Mouse (Mus musculus): ENCODE data around the gene Ppp1r13b. TPM values are rescaled to one million over a fixed set of nuclear protein-coding genes. Genes with fewer than 3 reads are reported as not detected.

Gene Ppp1r13b
- polyA plus RNA-seq, 1 experiment from 2014 or later: 6.3 TPM

DNA sequence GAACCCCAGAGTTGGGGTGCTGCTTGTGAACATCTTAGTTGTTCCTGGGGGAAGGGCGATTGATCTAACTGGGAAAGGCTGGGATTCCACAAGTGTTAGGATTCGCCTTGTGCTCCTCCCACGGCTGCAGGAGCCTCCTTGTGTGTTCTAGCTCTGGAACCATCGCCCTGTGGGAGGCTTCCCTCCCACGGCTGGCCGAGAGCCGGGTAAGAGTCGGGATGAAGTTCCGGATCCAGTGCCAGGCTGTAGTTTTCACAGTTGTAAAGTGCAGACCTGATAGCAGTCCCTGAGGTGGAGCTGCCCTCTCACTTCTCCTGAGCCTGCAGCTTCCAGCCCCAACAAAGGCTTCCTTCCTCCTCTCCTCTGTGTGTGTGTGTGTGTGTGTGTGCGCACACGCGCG is 91.4 kb downstream of the Ppp1r13b start:
- Histone ChIP-seq H3K4me3 (ENCODE audit: low read depth, low read length) (no peak overlapping the region), H3K9me3 (ENCODE audit: control insufficient read depth, low read length) (no peaks in the 10 kb centered on the region), H3K4me1 (ENCODE audit: control insufficient read depth, insufficient read depth, low read length) (peaks cover 26% of the 10 kb centered on the region), H3K4me2 (no peak overlapping the region), H3K36me3 (ENCODE audit: control insufficient read depth, insufficient read depth, low read length) (no peaks in the 10 kb centered on the region; the same call in 1 of the 2 replicates), H3K27me3 (ENCODE audit: control insufficient read depth, insufficient read depth, low read length) (no peaks in the 10 kb centered on the region), H3K27ac (ENCODE audit: low read depth, low read length) (no peak overlapping the region), H3K9ac (ENCODE audit: low read length) (no peak overlapping the region)
- WGBS: 63% methylated on average over 13 of the region's 13 CpGs
- DNase-seq (ENCODE audit: low spot score, missing footprints) (no peak), ATAC-seq (ENCODE audit: low FRiP score) (no peak)

DNA sequence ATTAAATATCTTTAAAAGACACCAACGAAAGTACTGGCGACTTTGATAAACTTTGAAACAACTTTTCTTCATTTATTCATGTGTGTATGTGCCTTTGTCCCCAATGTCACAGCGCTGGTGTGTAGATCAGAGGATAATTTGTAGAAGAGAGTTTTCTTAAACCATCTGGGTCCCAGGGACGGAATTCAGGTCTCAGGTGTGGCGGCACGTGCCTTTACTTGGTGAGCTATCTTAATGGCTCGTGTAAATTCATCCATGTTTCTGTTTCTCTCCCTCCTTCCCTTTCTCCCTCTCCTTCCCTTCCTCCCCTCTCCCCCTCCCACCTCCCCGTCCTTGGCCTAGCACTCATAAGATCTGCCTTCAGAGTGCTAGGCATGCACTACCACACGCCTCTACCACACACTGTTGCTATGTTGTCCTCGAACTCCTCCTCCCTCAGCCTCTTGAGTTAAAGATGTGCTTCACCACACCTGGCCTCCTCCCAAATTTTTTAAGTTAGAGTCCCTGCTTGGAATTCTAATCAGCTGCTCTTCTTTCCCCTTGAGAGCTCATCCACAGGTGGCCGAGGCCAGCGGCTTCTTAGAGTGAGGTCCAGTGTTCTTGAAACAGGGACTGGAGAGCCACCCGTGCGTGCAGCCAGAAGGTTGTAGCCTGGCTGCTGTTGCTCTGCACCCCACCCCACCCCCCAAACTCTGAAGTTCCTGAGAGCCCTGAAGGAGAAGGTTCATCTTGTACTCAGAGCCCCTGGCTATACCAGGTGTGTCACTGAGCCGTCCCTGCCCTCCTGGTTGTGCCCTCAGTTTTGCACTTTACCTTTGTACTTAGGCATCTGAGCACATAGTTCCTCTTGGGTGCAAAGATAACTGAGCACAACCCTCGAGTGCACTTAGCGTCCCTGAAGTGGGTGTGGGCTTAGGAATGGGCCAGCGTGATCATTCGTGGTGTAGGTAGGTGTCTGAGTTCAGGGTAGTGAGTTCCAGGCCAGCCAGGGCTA is 92.8 kb downstream of the Ppp1r13b start:
- no peak for DNase-seq (ENCODE audit: low spot score, missing footprints)
- no peak for ATAC-seq (ENCODE audit: low FRiP score)
- H3K4me1 ChIP-seq (ENCODE audit: control insufficient read depth, insufficient read depth, low read length): peaks cover 26% of the 10 kb centered on the region
- peak overlapping the region; percentile 60 for H3K4me2 ChIP-seq
- no peaks in the 10 kb centered on the region; the same call in 1 of the 2 replicates for H3K36me3 ChIP-seq (ENCODE audit: control insufficient read depth, insufficient read depth, low read length)
- peak overlapping the region; percentile 56 for H3K4me3 ChIP-seq (ENCODE audit: low read depth, low read length)
- H3K27me3 ChIP-seq (ENCODE audit: control insufficient read depth, insufficient read depth, low read length): no peaks in the 10 kb centered on the region
- 27% methylated on average over 19 of the region's 19 CpGs for WGBS
- H3K9me3 ChIP-seq (ENCODE audit: control insufficient read depth, low read length): no peaks in the 10 kb centered on the region
- no peak overlapping the region for H3K27ac ChIP-seq (ENCODE audit: low read depth, low read length)
- H3K9ac ChIP-seq (ENCODE audit: low read length): peak overlapping the region; percentile 61

DNA sequence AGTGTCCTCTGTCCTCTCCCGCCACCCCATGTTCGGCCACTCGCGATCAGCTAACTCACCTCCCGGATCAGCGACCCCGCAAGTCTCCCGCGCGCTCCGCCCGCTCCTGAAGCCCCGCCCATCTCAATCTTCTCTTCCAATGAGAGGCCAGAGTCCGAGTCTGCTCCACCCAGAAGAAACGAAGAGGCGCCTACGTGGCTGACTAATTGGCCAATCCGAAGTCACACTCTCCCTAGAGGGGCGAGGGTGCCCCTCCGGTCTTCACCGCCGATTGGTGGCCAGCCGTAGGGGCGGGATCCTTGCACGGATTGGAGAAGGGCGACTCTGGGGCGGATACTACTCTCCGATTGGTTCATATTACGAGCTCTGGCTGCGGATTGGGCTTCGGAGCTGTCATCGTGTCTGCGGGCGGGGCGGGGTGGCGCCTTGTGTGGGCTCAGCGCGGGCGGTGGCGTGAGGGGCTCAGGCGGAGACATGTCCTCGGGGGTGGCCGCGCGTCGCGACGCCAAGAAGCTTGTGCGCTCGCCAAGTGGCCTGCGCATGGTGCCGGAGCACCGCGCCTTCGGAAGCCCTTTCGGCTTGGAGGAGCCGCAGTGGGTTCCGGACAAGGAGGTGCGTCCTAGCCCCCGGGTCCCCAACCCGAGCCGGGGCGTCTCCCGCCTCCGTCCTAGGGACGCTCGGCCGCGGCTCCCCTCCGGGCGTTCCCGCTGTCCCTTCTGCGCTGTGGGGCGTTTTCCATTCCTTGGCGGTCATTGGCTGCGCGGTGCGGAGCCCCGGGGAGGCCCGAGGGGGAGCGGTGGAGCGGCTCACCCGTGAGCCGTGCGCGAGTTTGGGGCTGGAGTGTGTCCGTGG is 93.9 kb downstream of the Ppp1r13b start, which contains the start of the genes Xrcc3 and Zfyve21:
Gene Xrcc3, minus strand, starts transcription at position 108 of the 852 bp plus-strand sequence.
Gene Zfyve21, plus strand, starts transcription at position 405 of the 852 bp plus-strand sequence.
- Histone ChIP-seq H3K4me2 (peak within 1 kb of the TSS; percentile 69), H3K9ac (ENCODE audit: low read length) (peak within 1 kb of the TSS; percentile 70), H3K4me1 (ENCODE audit: control insufficient read depth, insufficient read depth, low read length) (peaks cover 30% of the 10 kb centered on the region), H3K4me3 (ENCODE audit: low read depth, low read length) (peak within 1 kb of the TSS; percentile 56), H3K36me3 (ENCODE audit: control insufficient read depth, insufficient read depth, low read length) (no peaks in the 10 kb centered on the region; the same call in 1 of the 2 replicates), H3K27me3 (ENCODE audit: control insufficient read depth, insufficient read depth, low read length) (no peaks in the 10 kb centered on the region), H3K27ac (ENCODE audit: low read depth, low read length) (peak within 1 kb of the TSS; percentile 68; the same call in 1 of the 2 replicates), H3K9me3 (ENCODE audit: control insufficient read depth, low read length) (no peaks in the 10 kb centered on the region)
- ATAC-seq (ENCODE audit: low FRiP score) (peak; percentile 99), DNase-seq (ENCODE audit: low spot score, missing footprints) (peak; percentile 99)
- under 1% methylated on average over 87 of the region's 87 CpGs for WGBS

DNA sequence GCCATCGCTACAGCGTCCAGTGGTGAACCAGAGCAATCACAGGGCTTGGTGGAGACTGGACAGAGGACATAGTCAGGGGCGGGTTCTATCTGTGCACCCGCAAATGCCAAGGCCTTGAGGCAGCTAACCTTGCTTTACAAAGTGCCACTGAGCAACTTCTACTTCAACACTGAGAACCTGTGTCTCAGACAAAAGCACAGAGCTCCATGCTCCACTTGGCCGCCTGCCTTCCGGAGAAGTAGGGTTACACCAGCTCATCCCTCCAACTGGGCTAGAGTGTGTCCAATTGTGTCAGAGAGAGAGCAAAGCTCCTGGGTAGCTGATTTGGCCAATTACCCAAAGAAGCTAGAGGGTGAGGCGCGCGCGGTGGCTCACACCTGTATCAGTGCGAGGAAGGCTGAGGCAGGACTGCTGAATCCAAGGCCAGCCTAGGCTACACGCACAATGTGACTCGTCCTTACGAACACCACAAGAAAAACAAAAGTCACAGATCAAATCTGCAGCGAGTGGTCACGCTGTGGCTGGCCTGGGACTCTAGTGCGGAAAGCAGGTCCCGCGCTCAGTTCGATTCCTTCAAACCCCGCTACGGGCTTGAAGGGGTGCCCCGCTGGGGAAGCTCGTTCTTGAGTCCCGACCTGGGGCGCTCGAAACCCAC is 94.7 kb downstream of the Ppp1r13b start:
- H3K4me3 ChIP-seq (ENCODE audit: low read depth, low read length): peak overlapping the region; percentile 56
- peaks cover 30% of the 10 kb centered on the region for H3K4me1 ChIP-seq (ENCODE audit: control insufficient read depth, insufficient read depth, low read length)
- peak overlapping the region; percentile 69 for H3K4me2 ChIP-seq
- DNase-seq (ENCODE audit: low spot score, missing footprints) (peak; percentile 90), ATAC-seq (ENCODE audit: low FRiP score) (no peak)
- H3K27ac ChIP-seq (ENCODE audit: low read depth, low read length): no peak overlapping the region
- H3K9me3 ChIP-seq (ENCODE audit: control insufficient read depth, low read length): no peaks in the 10 kb centered on the region
- peaks cover 3% of the 10 kb centered on the region; the same call in 1 of the 2 replicates for H3K36me3 ChIP-seq (ENCODE audit: control insufficient read depth, insufficient read depth, low read length)
- no peaks in the 10 kb centered on the region for H3K27me3 ChIP-seq (ENCODE audit: control insufficient read depth, insufficient read depth, low read length)
- 5% methylated on average over 27 of the region's 27 CpGs for WGBS
- peak overlapping the region; percentile 70 for H3K9ac ChIP-seq (ENCODE audit: low read length)

DNA sequence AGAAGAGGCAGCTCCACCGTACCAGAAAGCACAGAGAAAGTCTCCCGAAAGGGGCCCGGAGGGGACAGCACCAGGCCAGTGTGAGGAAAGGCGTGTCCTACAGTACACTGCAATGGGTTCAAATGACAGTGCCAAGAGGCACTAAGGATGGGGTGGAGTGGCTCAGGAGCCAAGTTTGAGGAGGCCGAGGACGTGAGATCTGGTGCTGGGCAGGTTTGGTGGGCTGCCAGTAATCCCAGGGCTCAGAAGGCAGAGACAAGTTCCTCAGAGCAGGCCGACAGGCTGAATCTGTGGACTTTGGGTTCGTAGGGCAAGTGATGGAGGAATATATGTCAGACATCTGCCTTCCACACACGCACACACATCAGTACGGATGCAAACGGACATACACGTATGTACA is 95.3 kb downstream of the Ppp1r13b start:
- H3K9ac ChIP-seq (ENCODE audit: low read length): peak overlapping the region; percentile 70
- DNase-seq (ENCODE audit: low spot score, missing footprints): no peak
- no peak overlapping the region for H3K27ac ChIP-seq (ENCODE audit: low read depth, low read length)
- H3K4me2 ChIP-seq: peak overlapping the region; percentile 69
- no peak for ATAC-seq (ENCODE audit: low FRiP score)
- no peaks in the 10 kb centered on the region for H3K9me3 ChIP-seq (ENCODE audit: control insufficient read depth, low read length)
- peak overlapping the region; percentile 56 for H3K4me3 ChIP-seq (ENCODE audit: low read depth, low read length)
- H3K4me1 ChIP-seq (ENCODE audit: control insufficient read depth, insufficient read depth, low read length): peaks cover 30% of the 10 kb centered on the region
- H3K36me3 ChIP-seq (ENCODE audit: control insufficient read depth, insufficient read depth, low read length): peaks cover 8% of the 10 kb centered on the region; the same call in 1 of the 2 replicates
- 77% methylated on average over 12 of the region's 12 CpGs for WGBS
- no peaks in the 10 kb centered on the region for H3K27me3 ChIP-seq (ENCODE audit: control insufficient read depth, insufficient read depth, low read length)

DNA sequence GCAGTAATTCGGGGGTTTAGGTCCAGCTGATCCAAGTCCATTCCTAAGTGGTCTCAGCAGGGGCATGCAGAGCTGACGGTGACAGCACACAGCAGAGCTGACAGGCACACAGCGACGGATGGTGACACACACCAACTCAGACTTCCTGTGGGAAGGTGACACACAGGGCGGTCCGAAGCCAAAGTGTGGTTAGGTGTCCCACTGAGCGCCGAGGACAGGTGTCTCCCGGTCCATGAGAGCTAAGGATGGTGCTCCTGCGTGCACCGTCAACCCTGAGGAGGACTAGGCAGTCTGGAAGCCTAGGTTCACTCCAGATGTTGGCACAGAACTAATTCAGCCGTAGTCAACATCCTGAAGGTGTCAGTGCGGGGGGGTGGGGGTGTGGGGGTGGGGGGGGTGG is 95.8 kb downstream of the Ppp1r13b start:
- no peak for ATAC-seq (ENCODE audit: low FRiP score)
- Histone ChIP-seq H3K9me3 (ENCODE audit: control insufficient read depth, low read length) (no peaks in the 10 kb centered on the region), H3K27ac (ENCODE audit: low read depth, low read length) (no peak overlapping the region), H3K4me1 (ENCODE audit: control insufficient read depth, insufficient read depth, low read length) (peaks cover 30% of the 10 kb centered on the region), H3K9ac (ENCODE audit: low read length) (no peak overlapping the region), H3K4me3 (ENCODE audit: low read depth, low read length) (no peak overlapping the region), H3K27me3 (ENCODE audit: control insufficient read depth, insufficient read depth, low read length) (no peaks in the 10 kb centered on the region), H3K36me3 (ENCODE audit: control insufficient read depth, insufficient read depth, low read length) (peaks cover 10% of the 10 kb centered on the region; the same call in 1 of the 2 replicates), H3K4me2 (no peak overlapping the region)
- DNase-seq (ENCODE audit: low spot score, missing footprints): peak; percentile 54
- 88% methylated on average over 13 of the region's 13 CpGs for WGBS

DNA sequence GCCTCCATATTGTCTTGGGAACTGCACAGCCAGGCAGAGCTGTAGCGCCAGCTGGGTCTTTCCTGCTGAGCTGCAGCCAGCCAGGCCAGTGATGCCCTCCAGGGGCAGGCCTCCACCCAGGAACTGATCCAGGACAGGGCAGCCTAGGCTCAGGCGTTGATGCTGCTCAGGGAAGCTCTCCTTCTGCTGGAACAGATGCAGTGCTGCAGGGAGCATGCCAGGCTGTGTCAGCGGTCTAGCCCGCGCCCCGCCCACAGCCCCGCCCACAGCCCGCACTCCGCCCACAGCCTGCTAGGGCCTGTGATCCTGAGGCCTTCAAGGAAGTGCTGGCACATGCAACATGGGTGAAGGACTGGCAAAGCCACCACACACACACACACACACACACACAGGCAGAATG is 98.1 kb downstream of the Ppp1r13b start:
- peak; percentile 15 for ATAC-seq (ENCODE audit: low FRiP score)
- H3K27ac ChIP-seq (ENCODE audit: low read depth, low read length): 0 out of 2 replicates have a peak overlapping the region, but pooled peaks have one; percentile 8
- H3K9ac ChIP-seq (ENCODE audit: low read length): no peak overlapping the region
- 4% methylated on average over 9 of the region's 9 CpGs for WGBS
- peaks cover 14% of the 10 kb centered on the region for H3K4me1 ChIP-seq (ENCODE audit: control insufficient read depth, insufficient read depth, low read length)
- no peaks in the 10 kb centered on the region for H3K27me3 ChIP-seq (ENCODE audit: control insufficient read depth, insufficient read depth, low read length)
- H3K9me3 ChIP-seq (ENCODE audit: control insufficient read depth, low read length): no peaks in the 10 kb centered on the region
- H3K4me3 ChIP-seq (ENCODE audit: low read depth, low read length): no peak overlapping the region
- peaks cover 13% of the 10 kb centered on the region; the same call in 1 of the 2 replicates for H3K36me3 ChIP-seq (ENCODE audit: control insufficient read depth, insufficient read depth, low read length)
- no peak overlapping the region for H3K4me2 ChIP-seq
- DNase-seq (ENCODE audit: low spot score, missing footprints): peak; percentile 96

DNA sequence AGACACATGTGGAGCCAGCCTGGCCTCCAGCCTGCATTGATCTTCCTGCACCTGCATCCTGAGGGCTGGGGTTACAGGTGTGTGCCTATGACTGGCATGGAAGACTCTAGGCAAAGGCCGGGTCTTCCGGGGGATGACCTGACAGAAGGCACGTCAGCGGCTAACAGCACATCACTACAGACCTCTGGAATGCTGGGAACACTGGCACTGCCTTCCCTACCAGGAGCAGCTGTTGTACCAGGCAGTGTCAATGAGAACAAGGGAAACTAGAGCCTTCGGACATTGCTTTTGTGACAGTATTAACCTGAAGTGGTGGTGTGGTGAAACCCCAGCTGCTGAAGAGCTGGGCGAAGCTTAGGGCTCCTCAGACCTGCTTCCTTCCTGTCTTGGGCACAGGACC is 99.1 kb downstream of the Ppp1r13b start:
- no peaks in the 10 kb centered on the region for H3K9me3 ChIP-seq (ENCODE audit: control insufficient read depth, low read length)
- no peak overlapping the region for H3K4me3 ChIP-seq (ENCODE audit: low read depth, low read length)
- no peak for ATAC-seq (ENCODE audit: low FRiP score)
- no peak overlapping the region for H3K4me2 ChIP-seq
- H3K36me3 ChIP-seq (ENCODE audit: control insufficient read depth, insufficient read depth, low read length): peaks cover 13% of the 10 kb centered on the region; the same call in 1 of the 2 replicates
- no peak for DNase-seq (ENCODE audit: low spot score, missing footprints)
- WGBS: 90% methylated on average over 6 of the region's 6 CpGs
- peaks cover 13% of the 10 kb centered on the region for H3K4me1 ChIP-seq (ENCODE audit: control insufficient read depth, insufficient read depth, low read length)
- H3K9ac ChIP-seq (ENCODE audit: low read length): no peak overlapping the region
- no peak overlapping the region for H3K27ac ChIP-seq (ENCODE audit: low read depth, low read length)
- H3K27me3 ChIP-seq (ENCODE audit: control insufficient read depth, insufficient read depth, low read length): no peaks in the 10 kb centered on the region

Data from midbrain, embryonic 11.5 days (tissue).